Comparison of ENCODE assay signal across 20 mouse cellular contexts in the genomic region with DNA sequence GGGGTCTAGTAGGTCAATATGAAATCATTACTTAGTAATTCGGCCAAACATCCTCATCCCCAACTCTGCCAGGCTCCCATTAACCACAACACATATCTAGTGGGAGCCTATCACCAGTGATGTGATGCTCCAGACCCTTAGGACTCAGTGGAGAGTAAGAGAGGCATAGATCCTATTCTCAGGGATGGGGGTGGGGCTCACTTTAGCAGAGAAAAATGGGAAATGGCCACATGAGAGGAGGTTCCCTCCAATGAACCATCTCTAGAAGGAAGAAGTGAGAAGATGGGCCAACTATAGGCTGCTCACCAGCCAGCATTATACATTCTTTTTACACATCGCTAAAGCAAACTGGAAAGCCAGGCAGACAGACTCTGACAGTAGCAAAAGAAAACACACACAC. TPM values are rescaled to one million over a fixed set of nuclear protein-coding genes. Genes with fewer than 3 reads are reported as not detected.
A peak's percentile ranks its signal among the peaks of the same experiment; 100 is the strongest.
DNase-seq lines count a peak whose midpoint lies in the region; ATAC-seq lines count a peak whose summit lies in the region.
"Had no signal": no experiment of that assay in that cellular context is flagged by ENCODE, and none has a peak within 500 bp of the region (broad histone marks: within the 10 kb centered on the region; RNA-seq: fewer than 3 reads in every experiment).

No protein-coding gene starts in this region.

- DNase-seq in lung, postnatal 36 days: peak; percentile 23
- DNase-seq in lung, postnatal 25 days (ENCODE audit: low spot score): no peak
- no peak for DNase-seq in layer of hippocampus, postnatal 36 days
- DNase-seq in spleen, postnatal 4 days (ENCODE audit: low spot score in 2 of 2): no peak
- DNase-seq: adrenal gland, postnatal 10 days; adrenal gland, postnatal 36 days; cerebellum, adult 11 months; cerebellum, adult 2 months; cerebellum, adult 9-11 months; cerebellum, postnatal 25 days; forebrain, postnatal 0 days; gastrocnemius, adult 2 months; gastrocnemius, postnatal 14 days; heart, adult 2 months had no signal

- peak; percentile 38 for ATAC-seq in granulocyte monocyte progenitor cell, adult 5-6 weeks (replicated peaks; ENCODE audit: poor library complexity, severe bottlenecking)
- 0 out of 2 replicates have a peak, but pooled peaks have one; percentile 6 for ATAC-seq in megakaryocyte progenitor cell, adult 5-6 weeks (replicated peaks; ENCODE audit: poor library complexity)
- ATAC-seq: forebrain, embryonic 14.5 days; forebrain, postnatal 0 days; hindbrain, postnatal 0 days; inflammation-experienced regulatory T-cells, adult 6 months; Patski had no signal

RNA-seq across cellular contexts. Expression of a gene that starts 10.9 kb away (rescaled TPM):
- 0.49 and 2.6 TPM in 2 replicates for total RNA-seq in granulocyte monocyte progenitor cell, adult 5-6 weeks (2014; fragmentation: Nextera tagmentation)
- total RNA-seq in granulocyte monocyte progenitor cell, adult 5-6 weeks (2017): 2.2 and 3.8 TPM in 2 replicates
- total RNA-seq in megakaryocyte progenitor cell, adult 5-6 weeks (2015): 1.2 and 1.8 TPM in 2 replicates
- 1.8 and 1.9 TPM in 2 replicates for total RNA-seq in megakaryocyte progenitor cell, adult 5-6 weeks (2017)
- total RNA-seq in layer of hippocampus, postnatal 36 days (2021): 10 to 100 TPM; 21.3 to 21.4 TPM

Comparison
In these comparisons a context has a peak if more than half of its experiments do, and no peak if none do; other contexts are left out.
1. RNA of a gene that starts 10.9 kb away (total RNA-seq): 21.3 to 21.4 TPM in layer of hippocampus, postnatal 36 days; 0.49 to 3.8 TPM in granulocyte monocyte progenitor cell, adult 5-6 weeks and 1.2 to 1.9 TPM in megakaryocyte progenitor cell, adult 5-6 weeks; every median in the first group is over 4 times any median in the second.